Mouse (Mus musculus): ENCODE results near the gene 1810049J17Rik. TPM values are rescaled to one million over a fixed set of nuclear protein-coding genes. Genes with fewer than 3 reads are reported as not detected.

The 1810049J17Rik gene
- polyA plus RNA-seq, 1 experiment, result 9.7 TPM

DNA sequence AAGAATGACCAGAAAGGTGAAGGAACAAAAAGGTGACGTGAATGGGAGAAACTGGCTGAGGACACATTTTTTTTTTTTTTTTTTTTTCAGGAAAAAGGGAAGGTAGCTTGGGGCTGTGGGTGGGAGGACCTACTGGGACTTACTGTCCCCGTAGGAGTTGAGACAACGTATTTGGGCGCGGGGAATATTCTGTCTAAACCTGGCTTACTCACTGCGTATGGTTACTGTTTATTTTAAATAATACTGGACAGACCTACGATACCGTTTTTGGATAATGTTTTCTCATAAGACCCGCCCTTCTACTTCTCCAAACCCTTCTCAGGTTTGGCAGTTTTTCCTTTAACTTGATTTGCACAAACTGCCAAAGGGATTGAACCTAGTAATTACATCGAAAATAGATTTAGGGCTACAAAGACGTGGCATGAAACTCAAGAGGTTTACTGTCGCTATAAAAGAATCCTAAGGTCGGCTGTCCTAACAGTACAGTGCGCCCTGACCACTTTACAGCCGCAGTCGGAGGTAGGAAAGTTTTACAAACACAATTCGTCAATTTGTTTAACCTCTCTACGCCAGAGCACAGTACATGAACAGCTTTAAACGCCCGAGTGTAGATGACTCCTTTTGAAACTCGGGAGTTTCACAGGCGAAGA, 1.1 kb downstream of the 1810049J17Rik start:
- no peaks in the 10 kb centered on the region for H3K27me3 ChIP-seq (ENCODE audit: control insufficient read depth, insufficient read depth, insufficient read length)
- peak overlapping the region; percentile 86 for H3ac ChIP-seq (ENCODE audit: control insufficient read depth, insufficient read length)
- H3K79me2 ChIP-seq (ENCODE audit: control insufficient read depth, insufficient read depth), result peaks cover 39% of the 10 kb centered on the region
- peak overlapping the region; percentile 74 for H3K4me3 ChIP-seq
- TF ChIP-seq E2F4 (IDR thresholded peaks at IDR 0.05; ENCODE audit: insufficient read depth) (no peak), CEBPB (IDR thresholded peaks at IDR 0.05; ENCODE audit: insufficient read depth, poor library complexity, severe bottlenecking) (no peak), REST (IDR thresholded peaks at IDR 0.05; ENCODE audit: insufficient read depth, insufficient read length) (no peak), USF1 (IDR thresholded peaks at IDR 0.05; ENCODE audit: low read depth) (no peak), TCF12 (IDR thresholded peaks at IDR 0.05; ENCODE audit: insufficient read depth, poor library complexity, severe bottlenecking) (no peak), TCF3 (IDR thresholded peaks at IDR 0.05; ENCODE audit: insufficient read length, low read depth) (no peak), SRF (IDR thresholded peaks at IDR 0.05; ENCODE audit: control insufficient read depth, insufficient read length, low read depth) (no peak), POLR2A (IDR thresholded peaks at IDR 0.05; ENCODE audit: insufficient read length, low read depth) (no peak), POLR2AphosphoS2 (IDR thresholded peaks at IDR 0.05; ENCODE audit: insufficient read length, low read depth) (no peak)
- peaks cover under 1% of the 10 kb centered on the region for H3K36me3 ChIP-seq (ENCODE audit: control insufficient read depth, insufficient read depth)
- H3K4me2 ChIP-seq (ENCODE audit: low read depth), result peak overlapping the region; percentile 98

DNA sequence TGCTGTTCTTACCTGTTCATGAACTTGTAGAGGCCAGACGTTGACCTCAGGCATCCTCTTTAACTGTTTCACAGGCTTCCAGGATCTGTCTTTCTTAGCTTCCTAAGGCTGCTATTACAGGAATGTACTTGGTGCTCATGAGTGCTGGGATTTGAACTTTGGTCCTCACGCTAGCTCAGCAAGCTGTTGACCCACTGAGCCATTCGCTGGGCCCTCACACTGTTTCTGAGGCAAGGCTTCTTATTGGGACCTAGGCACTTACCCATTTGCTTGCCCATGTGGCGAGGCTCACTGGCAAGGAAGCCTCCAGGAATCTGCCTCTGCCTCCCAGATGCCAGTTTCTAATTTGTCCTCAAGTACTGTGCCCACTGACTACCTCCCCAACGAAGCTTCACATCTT, 1.8 kb downstream of the 1810049J17Rik start:
- Histone ChIP-seq H3K4me3 (peak overlapping the region; percentile 74), H3K36me3 (ENCODE audit: control insufficient read depth, insufficient read depth) (no peaks in the 10 kb centered on the region), H3ac (ENCODE audit: control insufficient read depth, insufficient read length) (no peak overlapping the region), H3K27me3 (ENCODE audit: control insufficient read depth, insufficient read depth, insufficient read length) (no peaks in the 10 kb centered on the region), H3K4me2 (ENCODE audit: low read depth) (peak overlapping the region; percentile 98), H3K79me2 (ENCODE audit: control insufficient read depth, insufficient read depth) (peaks cover 32% of the 10 kb centered on the region)
- TF ChIP-seq MYOG (IDR thresholded peaks at IDR 0.05; ENCODE audit: control insufficient read depth in 1 of 3, insufficient read depth in 1 of 3, insufficient read length in 2 of 3, low read depth in 2 of 3) (no peak), SRF (IDR thresholded peaks at IDR 0.05; ENCODE audit: control insufficient read depth, insufficient read length, low read depth) (no peak), POLR2AphosphoS2 (IDR thresholded peaks at IDR 0.05; ENCODE audit: insufficient read length, low read depth) (no peak), CEBPB (IDR thresholded peaks at IDR 0.05; ENCODE audit: insufficient read depth, poor library complexity, severe bottlenecking) (no peak), USF1 (IDR thresholded peaks at IDR 0.05; ENCODE audit: low read depth) (no peak), MYOD1 (IDR thresholded peaks at IDR 0.05; ENCODE audit: control insufficient read depth in 1 of 3, insufficient read length in 2 of 3, low read depth in 2 of 3) (no peak), REST (IDR thresholded peaks at IDR 0.05; ENCODE audit: insufficient read depth, insufficient read length) (no peak), E2F4 (IDR thresholded peaks at IDR 0.05; ENCODE audit: insufficient read depth) (no peak), POLR2A (IDR thresholded peaks at IDR 0.05; ENCODE audit: insufficient read length, low read depth) (no peak), TCF12 (IDR thresholded peaks at IDR 0.05; ENCODE audit: insufficient read depth, poor library complexity, severe bottlenecking) (no peak), MAX (IDR thresholded peaks at IDR 0.05; ENCODE audit: low read depth) (no peak), TCF3 (IDR thresholded peaks at IDR 0.05; ENCODE audit: insufficient read length, low read depth) (no peak)

DNA sequence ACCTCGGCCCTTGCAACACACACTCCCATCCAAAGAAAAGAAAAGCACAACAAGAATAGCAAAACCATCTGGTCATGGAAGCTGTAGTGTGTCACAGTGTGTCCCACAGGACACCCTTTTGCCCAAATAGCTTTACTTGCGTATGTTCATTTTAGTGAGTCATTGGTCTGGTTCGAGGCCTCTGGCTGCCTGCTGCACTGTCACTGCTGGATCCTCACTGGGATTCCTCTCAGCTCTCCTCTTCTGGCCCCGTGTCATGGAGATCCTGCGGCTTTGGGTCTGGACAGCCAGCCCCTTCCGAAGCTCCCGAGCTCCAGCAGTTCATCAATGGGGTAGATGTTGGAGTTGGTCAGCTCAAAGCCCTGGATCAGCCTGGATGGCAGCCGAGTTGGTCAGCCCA, 3.2 kb downstream of the 1810049J17Rik start:
- TF ChIP-seq MYOD1 (IDR thresholded peaks at IDR 0.05; ENCODE audit: control insufficient read depth in 1 of 3, insufficient read length in 2 of 3, low read depth in 2 of 3) (no peak), TCF12 (IDR thresholded peaks at IDR 0.05; ENCODE audit: insufficient read depth, poor library complexity, severe bottlenecking) (no peak), USF1 (IDR thresholded peaks at IDR 0.05; ENCODE audit: low read depth) (no peak), TCF3 (IDR thresholded peaks at IDR 0.05; ENCODE audit: insufficient read length, low read depth) (no peak), CEBPB (IDR thresholded peaks at IDR 0.05; ENCODE audit: insufficient read depth, poor library complexity, severe bottlenecking) (no peak), MYOG (IDR thresholded peaks at IDR 0.05; ENCODE audit: control insufficient read depth in 1 of 3, insufficient read depth in 1 of 3, insufficient read length in 2 of 3, low read depth in 2 of 3) (no peak), POLR2A (IDR thresholded peaks at IDR 0.05; ENCODE audit: insufficient read length, low read depth) (no peak), POLR2AphosphoS2 (IDR thresholded peaks at IDR 0.05; ENCODE audit: insufficient read length, low read depth) (no peak), SRF (IDR thresholded peaks at IDR 0.05; ENCODE audit: control insufficient read depth, insufficient read length, low read depth) (no peak), REST (IDR thresholded peaks at IDR 0.05; ENCODE audit: insufficient read depth, insufficient read length) (no peak), E2F4 (IDR thresholded peaks at IDR 0.05; ENCODE audit: insufficient read depth) (no peak), MAX (IDR thresholded peaks at IDR 0.05; ENCODE audit: low read depth) (no peak)
- no peak overlapping the region for H3ac ChIP-seq (ENCODE audit: control insufficient read depth, insufficient read length)
- no peaks in the 10 kb centered on the region for H3K27me3 ChIP-seq (ENCODE audit: control insufficient read depth, insufficient read depth, insufficient read length)
- peaks cover 18% of the 10 kb centered on the region for H3K79me2 ChIP-seq (ENCODE audit: control insufficient read depth, insufficient read depth)
- no peak overlapping the region for H3K4me3 ChIP-seq
- no peak overlapping the region for H3K4me2 ChIP-seq (ENCODE audit: low read depth)
- no peaks in the 10 kb centered on the region for H3K36me3 ChIP-seq (ENCODE audit: control insufficient read depth, insufficient read depth)

DNA sequence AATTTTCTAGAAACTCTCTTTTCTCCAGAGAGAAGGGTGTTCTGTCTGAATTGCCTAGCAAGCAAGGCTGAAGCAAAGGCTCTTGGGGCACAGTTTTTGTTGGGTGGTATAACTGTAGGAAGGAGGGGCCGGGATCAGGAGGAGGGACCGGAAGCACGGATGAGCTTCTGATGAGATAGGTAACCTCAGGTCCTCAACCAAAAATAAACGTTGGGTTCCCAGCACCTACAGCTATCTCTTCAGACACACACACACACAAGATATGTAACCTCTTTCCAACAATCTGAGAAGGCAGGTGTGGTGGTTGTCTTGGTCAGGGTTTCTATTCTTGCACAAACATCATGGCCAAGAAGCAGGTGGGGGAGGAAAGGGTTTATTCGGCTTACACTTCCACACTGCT, 4.4 kb downstream of the 1810049J17Rik start:
- Histone ChIP-seq H3K4me3 (no peak overlapping the region), H3ac (ENCODE audit: control insufficient read depth, insufficient read length) (no peak overlapping the region), H3K36me3 (ENCODE audit: control insufficient read depth, insufficient read depth) (no peaks in the 10 kb centered on the region), H3K4me2 (ENCODE audit: low read depth) (no peak overlapping the region), H3K79me2 (ENCODE audit: control insufficient read depth, insufficient read depth) (peaks cover 6% of the 10 kb centered on the region), H3K27me3 (ENCODE audit: control insufficient read depth, insufficient read depth, insufficient read length) (no peaks in the 10 kb centered on the region)
- TF ChIP-seq USF1 (IDR thresholded peaks at IDR 0.05; ENCODE audit: low read depth) (no peak), REST (IDR thresholded peaks at IDR 0.05; ENCODE audit: insufficient read depth, insufficient read length) (no peak), MAX (IDR thresholded peaks at IDR 0.05; ENCODE audit: low read depth) (no peak), MYOG (IDR thresholded peaks at IDR 0.05; ENCODE audit: control insufficient read depth in 1 of 3, insufficient read depth in 1 of 3, insufficient read length in 2 of 3, low read depth in 2 of 3) (no peak), TCF3 (IDR thresholded peaks at IDR 0.05; ENCODE audit: insufficient read length, low read depth) (no peak), TCF12 (IDR thresholded peaks at IDR 0.05; ENCODE audit: insufficient read depth, poor library complexity, severe bottlenecking) (no peak), MYOD1 (IDR thresholded peaks at IDR 0.05; ENCODE audit: control insufficient read depth in 1 of 3, insufficient read length in 2 of 3, low read depth in 2 of 3) (no peak), SRF (IDR thresholded peaks at IDR 0.05; ENCODE audit: control insufficient read depth, insufficient read length, low read depth) (no peak), POLR2AphosphoS2 (IDR thresholded peaks at IDR 0.05; ENCODE audit: insufficient read length, low read depth) (no peak), E2F4 (IDR thresholded peaks at IDR 0.05; ENCODE audit: insufficient read depth) (no peak), CEBPB (IDR thresholded peaks at IDR 0.05; ENCODE audit: insufficient read depth, poor library complexity, severe bottlenecking) (no peak), POLR2A (IDR thresholded peaks at IDR 0.05; ENCODE audit: insufficient read length, low read depth) (no peak)
